Mouse (Mus musculus) intestine, postnatal 0 days (tissue): ENCODE results near the gene Prkch. TPM values are rescaled to one million over a fixed set of nuclear protein-coding genes. Genes with fewer than 3 reads are reported as not detected.
A peak's percentile ranks its signal among the peaks of the same experiment; 100 is the strongest.

Experiments
- ATAC-seq: fragments of 200-750 bp; cut with Nextera tagmentation; 2 replicates; pipeline ENCODE4 v1.8.0; 2017; ENCODE audit warnings: mild to moderate bottlenecking, moderate TSS enrichment, moderate library complexity
- H3K27ac ChIP-seq: fragments of 300-500 bp; sonication (generic); 2 replicates; pipeline ENCODE4 v1.5.1; 2014; ENCODE audit warnings: mild to moderate bottlenecking, low read depth, low read length, moderate library complexity
- H3K27me3 ChIP-seq: fragments of 300-500 bp; sonication (generic); replicated peaks from 2 replicates; pipeline ENCODE4 v1.6.1; 2014; ENCODE audit warnings: low read length, mixed read lengths; ENCODE audit not compliant: control insufficient read depth, insufficient read depth
- H3K36me3 ChIP-seq: fragments of 300-500 bp; sonication (generic); 2 replicates; pipeline ENCODE4 v1.6.1; 2014; ENCODE audit warnings: mild to moderate bottlenecking, moderate library complexity; ENCODE audit not compliant: control insufficient read depth, insufficient read depth
- H3K4me1 ChIP-seq: fragments of 300-500 bp; sonication (generic); replicated peaks from 2 replicates; pipeline ENCODE4 v1.6.1; 2014; ENCODE audit warnings: antibody characterized with exemption, low read length, mixed read lengths; ENCODE audit not compliant: control insufficient read depth, insufficient read depth
- H3K4me2 ChIP-seq: fragments of 300-500 bp; sonication (generic); replicated peaks from 2 replicates; pipeline ENCODE4 v1.6.1; 2014; ENCODE audit warnings: low read depth, mild to moderate bottlenecking, moderate library complexity
- H3K4me3 ChIP-seq: fragments of 300-500 bp; sonication (generic); 2 replicates; pipeline ENCODE4 v1.5.1; 2014; ENCODE audit warnings: low read depth, low read length
- H3K9ac ChIP-seq: fragments of 300-500 bp; sonication (generic); 2 replicates; pipeline ENCODE4 v1.6.1; 2014; ENCODE audit warnings: mild to moderate bottlenecking, low read depth, low read length
- H3K9me3 ChIP-seq: fragments of 300-500 bp; sonication (generic); 2 replicates; pipeline ENCODE4 v1.6.1; 2016; ENCODE audit warnings: mixed run types; ENCODE audit not compliant: control insufficient read depth
- CTCF ChIP-seq: sonication (generic); IDR thresholded peaks from 2 replicates; pipeline ENCODE4 v1.5.1; 2016; ENCODE audit warnings: low read depth, mild to moderate bottlenecking, control low read depth, antibody characterized with exemption, moderate library complexity
- WGBS: fragments of 180-500 bp; shearing (Covaris S2); extraction: QIAGEN DNeasy Blood & Tissue Kit; methylation state at CpG from one replicate; pipeline ENCODE4 v1.1.7; 2014; 5-methylcytosine and 5-hydroxymethylcytosine counted together
- polyA plus RNA-seq: library from polyadenylated mRNA; unstranded; fragments of >200 nt; fragmentation: Nextera tagmentation; extraction: Ambion mirVana; gene quantifications from 2 replicates; pipeline ENCODE4 v1.2.1, GENCODE M21; 2015

Gene Prkch
- polyA plus RNA-seq, 1 experiment from 2014 or later = 3.7 TPM

DNA sequence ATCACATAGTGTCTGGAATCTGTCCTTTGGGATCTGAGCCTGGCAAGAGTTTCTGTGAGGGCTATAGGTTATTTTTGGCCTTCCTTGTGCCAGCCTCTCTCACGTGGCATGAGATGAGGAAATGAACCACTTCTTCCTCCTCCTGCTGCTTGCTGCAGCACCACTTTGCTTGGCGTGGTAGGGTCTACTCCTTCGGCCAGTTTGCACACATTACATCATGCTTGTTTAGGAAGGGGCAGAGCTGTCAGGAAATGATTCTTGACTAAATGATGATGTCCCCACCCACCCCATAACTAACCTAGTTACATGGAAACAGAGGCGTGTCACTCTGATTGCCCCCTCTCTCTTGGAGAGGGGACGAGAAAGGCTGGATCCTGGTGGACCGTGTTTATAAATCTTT lies 28.6 kb downstream of the Prkch start:
- no peaks in the 10 kb centered on the region for H3K36me3 ChIP-seq
- ATAC-seq = no peak
- no peaks in the 10 kb centered on the region for H3K4me1 ChIP-seq
- H3K4me3 ChIP-seq = no peak overlapping the region
- 42% methylated on average over 6 of the region's 6 CpGs for WGBS
- no peak overlapping the region for H3K27ac ChIP-seq
- no peaks in the 10 kb centered on the region for H3K9me3 ChIP-seq
- no peaks in the 10 kb centered on the region for H3K27me3 ChIP-seq
- no peak overlapping the region for H3K4me2 ChIP-seq
- no peak overlapping the region for H3K9ac ChIP-seq
- no peak for TF ChIP-seq CTCF

DNA sequence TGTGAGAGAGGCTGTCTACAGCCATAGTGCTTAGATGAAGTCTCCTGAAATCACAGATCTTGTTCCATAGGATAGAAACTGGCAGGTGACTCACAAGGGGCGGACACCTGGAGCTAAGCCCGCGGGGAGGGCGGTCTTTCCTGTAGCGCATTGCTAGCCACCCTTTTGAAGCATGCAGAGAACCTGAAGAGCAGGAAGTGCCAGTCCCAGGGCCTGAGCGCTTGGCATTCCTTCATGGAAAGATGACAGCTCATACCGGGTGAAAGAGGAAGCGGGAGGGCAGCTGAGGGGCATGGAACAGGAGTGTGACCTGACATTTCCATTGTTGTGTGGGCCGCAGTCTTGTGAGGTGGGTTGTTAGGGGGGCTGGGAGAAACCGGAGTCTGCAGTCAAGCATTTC lies 33.1 kb downstream of the Prkch start:
- WGBS = 23% methylated on average over 10 of the region's 10 CpGs
- Histone ChIP-seq H3K27me3 (no peaks in the 10 kb centered on the region), H3K4me1 (no peaks in the 10 kb centered on the region), H3K36me3 (no peaks in the 10 kb centered on the region), H3K9me3 (no peaks in the 10 kb centered on the region), H3K4me2 (peak overlapping the region; percentile 49), H3K4me3 (no peak overlapping the region), H3K27ac (no peak overlapping the region), H3K9ac (no peak overlapping the region)
- no peak for TF ChIP-seq CTCF
- peak; percentile 92 for ATAC-seq

DNA sequence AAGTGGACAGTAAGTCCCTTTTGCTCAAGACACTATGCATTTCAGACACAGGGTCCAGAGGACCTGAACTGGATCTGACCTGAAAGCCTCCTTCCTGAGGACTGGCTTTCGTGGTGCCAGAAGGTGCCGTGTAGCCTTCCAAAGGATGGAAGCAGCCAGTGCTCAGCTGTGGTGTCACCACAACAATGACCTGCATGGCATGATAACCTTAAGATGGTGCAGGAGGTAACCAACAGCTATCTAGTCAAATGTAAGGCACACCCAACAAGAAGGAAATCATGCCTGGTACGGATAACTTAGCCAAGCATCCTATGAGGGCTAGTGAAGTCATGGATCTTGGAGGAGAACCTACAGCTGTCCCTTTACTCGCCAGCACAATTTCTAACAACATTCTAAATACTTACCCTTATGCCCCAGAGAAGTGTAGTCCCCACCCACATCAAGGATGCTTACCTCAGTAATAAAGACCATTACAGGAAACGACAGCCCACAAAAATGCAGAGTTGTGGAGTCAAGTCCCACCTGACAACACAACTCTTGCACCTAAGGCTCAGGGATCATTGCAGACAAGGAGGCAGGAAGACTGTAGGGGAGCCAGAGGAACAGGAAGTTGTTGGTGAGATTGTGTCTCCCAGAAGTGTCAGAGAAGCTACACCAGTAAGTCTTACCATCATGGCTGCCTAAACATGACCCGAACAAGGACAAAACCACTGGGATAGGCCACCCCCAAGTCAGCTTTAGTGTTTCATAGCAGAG lies 40.9 kb downstream of the Prkch start:
- H3K9ac ChIP-seq = no peak overlapping the region
- H3K27me3 ChIP-seq = no peaks in the 10 kb centered on the region
- no peak for ATAC-seq
- 90% methylated on average over 6 of the region's 6 CpGs for WGBS
- TF ChIP-seq CTCF = no peak
- no peak overlapping the region for H3K4me3 ChIP-seq
- H3K27ac ChIP-seq = no peak overlapping the region
- no peaks in the 10 kb centered on the region for H3K4me1 ChIP-seq
- no peaks in the 10 kb centered on the region for H3K9me3 ChIP-seq
- H3K36me3 ChIP-seq = no peaks in the 10 kb centered on the region
- no peak overlapping the region for H3K4me2 ChIP-seq

DNA sequence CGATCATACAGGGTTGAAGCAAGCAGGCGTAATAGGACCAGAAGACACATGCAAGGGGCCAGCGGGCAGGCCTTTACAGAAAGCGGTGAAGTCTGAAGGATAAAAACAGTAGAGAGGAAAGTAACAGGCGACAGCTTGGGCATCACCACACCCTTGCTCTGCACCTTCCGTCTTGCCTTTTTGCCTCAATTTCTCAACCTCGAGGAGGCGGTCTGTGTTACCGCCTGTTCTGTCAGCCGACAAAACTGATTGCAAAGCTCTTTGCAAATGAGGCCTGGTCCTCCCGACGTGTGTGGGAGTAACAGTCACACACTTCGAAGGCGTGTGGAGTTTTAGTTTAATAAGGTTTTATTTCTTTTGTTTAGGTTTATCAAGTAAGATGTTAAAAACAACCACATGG lies 43.3 kb downstream of the Prkch start:
- no peak for ATAC-seq
- no peak overlapping the region for H3K4me3 ChIP-seq
- WGBS = 88% methylated on average over 14 of the region's 14 CpGs

DNA sequence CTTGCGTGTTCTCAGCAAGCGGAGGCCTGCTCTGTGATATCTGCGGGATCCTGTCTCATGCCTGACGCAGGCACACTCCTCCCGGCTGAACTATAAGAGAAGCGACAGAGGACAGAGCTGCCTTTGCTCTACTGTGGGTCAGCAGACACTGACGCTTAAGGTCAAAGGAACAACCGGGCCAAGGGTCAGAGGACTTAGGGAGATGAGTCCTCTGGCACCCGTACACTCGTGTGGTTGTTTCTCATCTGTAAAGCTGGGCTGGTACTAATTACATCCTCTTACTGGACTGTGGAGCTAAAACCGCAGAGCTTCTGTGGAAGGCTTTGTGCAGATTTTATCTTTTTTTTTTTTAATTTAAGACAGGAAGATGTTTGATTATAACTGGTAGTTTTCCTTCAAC lies 46.0 kb downstream of the Prkch start:
- no peak for TF ChIP-seq CTCF
- WGBS = 75% methylated on average over 11 of the region's 11 CpGs
- ATAC-seq = no peak

More for the DNA sequence above, 43.3 kb downstream of the Prkch start:
- Histone ChIP-seq H3K27me3 (no peaks in the 10 kb centered on the region), H3K4me2 (no peak overlapping the region), H3K4me1 (0 out of 2 replicates have a peak, but pooled peaks cover 2% of the 10 kb centered on the region), H3K9me3 (no peaks in the 10 kb centered on the region), H3K27ac (no peak overlapping the region), H3K9ac (no peak overlapping the region), H3K36me3 (no peaks in the 10 kb centered on the region)
- TF ChIP-seq CTCF = no peak

GRCm38 (mm10) chr12:73631148-73631547 lies 46.6 kb downstream of the Prkch start:
- no peak for ATAC-seq
- H3K9me3 ChIP-seq = no peaks in the 10 kb centered on the region
- WGBS = 62% methylated on average over 11 of the region's 11 CpGs
- H3K9ac ChIP-seq = no peak overlapping the region
- H3K27ac ChIP-seq = no peak overlapping the region
- H3K4me3 ChIP-seq = no peak overlapping the region
- no peaks in the 10 kb centered on the region for H3K36me3 ChIP-seq
- H3K4me1 ChIP-seq = 0 out of 2 replicates have a peak, but pooled peaks cover 2% of the 10 kb centered on the region
- no peak overlapping the region for H3K4me2 ChIP-seq
- H3K27me3 ChIP-seq = no peaks in the 10 kb centered on the region
- no peak for TF ChIP-seq CTCF

More for the DNA sequence above, 46.0 kb downstream of the Prkch start:
- Histone ChIP-seq H3K27me3 (no peaks in the 10 kb centered on the region), H3K9ac (no peak overlapping the region), H3K4me3 (no peak overlapping the region), H3K4me2 (no peak overlapping the region), H3K27ac (no peak overlapping the region), H3K4me1 (0 out of 2 replicates have a peak, but pooled peaks cover 2% of the 10 kb centered on the region), H3K36me3 (no peaks in the 10 kb centered on the region), H3K9me3 (no peaks in the 10 kb centered on the region)
